ENCODE assay signal across 7 mouse cellular contexts in genomic region chr7:136007796-136008455, GRCm38 (mm10).
DNase-seq lines count a peak whose midpoint lies in the region; ATAC-seq and TF ChIP-seq lines count a peak whose summit lies in the region.

No protein-coding gene starts in this region.

- peaks cover 11% of the 10 kb centered on the region; the same call in 1 of the 2 replicates for H3K27me3 ChIP-seq in lung, embryonic 14.5 days (ENCODE audit: insufficient read depth, low read length)
- H3K27me3 ChIP-seq in forebrain, embryonic 14.5 days (replicated peaks; ENCODE audit: control insufficient read depth, insufficient read depth, low read length), result no peaks in the 10 kb centered on the region; the same call in 1 of the 2 replicates
- peaks cover 5% of the 10 kb centered on the region; the same call in 1 of the 2 replicates for H3K27me3 ChIP-seq in intestine, postnatal 0 days (replicated peaks; ENCODE audit: control insufficient read depth, insufficient read depth, low read length)
- no peaks in the 10 kb centered on the region for H3K27me3 ChIP-seq in neural tube, embryonic 15.5 days (replicated peaks)

- intact Hi-C loops in left cerebral cortex, postnatal 36 days (cut with DNase I), result no loop called here

- peak overlapping the region; percentile 31; the same call in 1 of the 2 replicates for H3K4me2 ChIP-seq in lung, embryonic 14.5 days
- peak overlapping the region; percentile 33 for H3K4me2 ChIP-seq in forebrain, embryonic 14.5 days (ENCODE audit: low read length)
- H3K4me2 ChIP-seq in intestine, postnatal 0 days (replicated peaks; ENCODE audit: low read depth), result peak overlapping the region; percentile 38
- peak overlapping the region; percentile 54 for H3K4me2 ChIP-seq in neural tube, embryonic 15.5 days

- H3K4me1 ChIP-seq in lung, embryonic 14.5 days (ENCODE audit: insufficient read depth), result no peaks in the 10 kb centered on the region
- peaks cover 7% of the 10 kb centered on the region; the same call in 1 of the 2 replicates for H3K4me1 ChIP-seq in forebrain, embryonic 14.5 days (ENCODE audit: control insufficient read depth, insufficient read depth, low read length)
- H3K4me1 ChIP-seq in intestine, postnatal 0 days (replicated peaks; ENCODE audit: control insufficient read depth, insufficient read depth, low read length), result no peaks in the 10 kb centered on the region
- peaks cover 25% of the 10 kb centered on the region for H3K4me1 ChIP-seq in neural tube, embryonic 15.5 days

- WGBS in lung, embryonic 14.5 days, result 16% methylated on average over 23 of the region's 23 CpGs
- 22% methylated on average over 23 of the region's 23 CpGs for WGBS in forebrain, embryonic 14.5 days
- 20% methylated on average over 23 of the region's 23 CpGs for WGBS in intestine, postnatal 0 days
- WGBS in neural tube, embryonic 15.5 days, result 5% methylated on average over 23 of the region's 23 CpGs

- H3K36me3 ChIP-seq in lung, embryonic 14.5 days (ENCODE audit: insufficient read depth), result no peaks in the 10 kb centered on the region
- H3K36me3 ChIP-seq in forebrain, embryonic 14.5 days (ENCODE audit: control insufficient read depth, insufficient read depth, low read length), result no peaks in the 10 kb centered on the region
- no peaks in the 10 kb centered on the region for H3K36me3 ChIP-seq in intestine, postnatal 0 days (ENCODE audit: control insufficient read depth, insufficient read depth)
- no peaks in the 10 kb centered on the region for H3K36me3 ChIP-seq in neural tube, embryonic 15.5 days

- H3K9ac ChIP-seq in lung, embryonic 14.5 days, result no peak overlapping the region
- no peak overlapping the region for H3K9ac ChIP-seq in forebrain, embryonic 14.5 days (ENCODE audit: low read length)
- H3K9ac ChIP-seq in intestine, postnatal 0 days (ENCODE audit: low read depth, low read length), result no peak overlapping the region
- H3K9ac ChIP-seq in neural tube, embryonic 15.5 days (replicated peaks), result 0 out of 2 replicates have a peak overlapping the region, but pooled peaks have one; percentile 5

- no peak overlapping the region for H3K4me3 ChIP-seq in lung, embryonic 14.5 days (ENCODE audit: low read depth, low read length)
- peak overlapping the region; percentile 1; the same call in 1 of the 2 replicates for H3K4me3 ChIP-seq in forebrain, embryonic 14.5 days (ENCODE audit: low read depth, low read length)
- no peak overlapping the region for H3K4me3 ChIP-seq in intestine, postnatal 0 days (ENCODE audit: low read depth, low read length)
- peak overlapping the region; percentile 20 for H3K4me3 ChIP-seq in neural tube, embryonic 15.5 days (replicated peaks)

- no peak for TF ChIP-seq CTCF in lung, embryonic 14.5 days (IDR thresholded peaks at IDR 0.05; ENCODE audit: low read depth)
- TF ChIP-seq CTCF in intestine, postnatal 0 days (IDR thresholded peaks at IDR 0.05; ENCODE audit: low read depth), result no peak

- H3K27ac ChIP-seq in lung, embryonic 14.5 days (ENCODE audit: low read depth), result no peak overlapping the region
- no peak overlapping the region for H3K27ac ChIP-seq in forebrain, embryonic 14.5 days (ENCODE audit: low read depth, low read length)
- no peak overlapping the region for H3K27ac ChIP-seq in intestine, postnatal 0 days (ENCODE audit: low read depth, low read length)
- H3K27ac ChIP-seq in neural tube, embryonic 15.5 days (replicated peaks), result peak overlapping the region; percentile 68

- no peak for ATAC-seq in lung, embryonic 14.5 days (ENCODE audit: insufficient read depth)
- ATAC-seq in forebrain, embryonic 14.5 days, result peak; percentile 72; the same call in 1 of the 2 replicates
- no peak for ATAC-seq in intestine, postnatal 0 days
- ATAC-seq in neural tube, embryonic 15.5 days (ENCODE audit: low FRiP score), result peak; percentile 60; the same call in 1 of the 2 replicates

- DNase-seq in lung, embryonic 14.5 days, result no peak
- no peak for DNase-seq in lung, postnatal 14 days
- peak; percentile 74 for DNase-seq in forebrain, embryonic 14.5 days (ENCODE audit: low spot score)
- DNase-seq in T-cell, adult 2 months (ENCODE audit: low spot score), result no peak
- no peak for DNase-seq in left cerebral cortex, postnatal 36 days (ENCODE audit: low spot score in 2 of 2)

- H3K9me3 ChIP-seq in lung, embryonic 14.5 days (ENCODE audit: low read depth, low read length), result no peaks in the 10 kb centered on the region
- H3K9me3 ChIP-seq in forebrain, embryonic 14.5 days (replicated peaks; ENCODE audit: control insufficient read depth, low read length), result no peaks in the 10 kb centered on the region
- no peaks in the 10 kb centered on the region for H3K9me3 ChIP-seq in intestine, postnatal 0 days (ENCODE audit: control insufficient read depth)
- no peaks in the 10 kb centered on the region for H3K9me3 ChIP-seq in neural tube, embryonic 15.5 days (replicated peaks)

Comparison
In these comparisons a context has a peak if more than half of its experiments do, and no peak if none do; other contexts are left out.
1. ATAC-seq: peak in forebrain, embryonic 14.5 days (single experiment) and neural tube, embryonic 15.5 days (single experiment); none in lung, embryonic 14.5 days (single experiment) and intestine, postnatal 0 days (single experiment).
2. H3K4me3 ChIP-seq: peak in forebrain, embryonic 14.5 days (single experiment) and neural tube, embryonic 15.5 days (single experiment); none in lung, embryonic 14.5 days (single experiment) and intestine, postnatal 0 days (single experiment).
3. Peak in every context shown above with its lines, with median percentiles within 50 percentile points of each other: H3K4me2 ChIP-seq.